Mouse (Mus musculus) forebrain, embryonic 15.5 days (tissue): ENCODE measurements around the gene Wtip. TPM values are rescaled to one million over a fixed set of nuclear protein-coding genes. Genes with fewer than 3 reads are reported as not detected.
"Not testable (repeated sequence)": the region's sequence is repeated elsewhere in the genome, so short reads cannot be mapped to it uniquely, and the experiment has no call there.

Source experiments
- ATAC-seq: fragments of 200-750 bp; cut with Nextera tagmentation; replicated peaks from 2 replicates; pipeline ENCODE4 v1.8.0; 2017; ENCODE audit warnings: mild to moderate bottlenecking, moderate TSS enrichment, moderate library complexity
- H3K27ac ChIP-seq: fragments of 300-500 bp; sonication (generic); replicated peaks from 2 replicates; pipeline ENCODE4 v1.5.1; 2015; ENCODE audit warnings: mild to moderate bottlenecking, inconsistent platforms
- H3K27me3 ChIP-seq: fragments of 300-500 bp; sonication (generic); 2 replicates; pipeline ENCODE4 v1.6.1; 2015; ENCODE audit warnings: inconsistent platforms
- H3K36me3 ChIP-seq: fragments of 300-500 bp; sonication (generic); 2 replicates; pipeline ENCODE4 v1.6.1; 2015; ENCODE audit warnings: mild to moderate bottlenecking, inconsistent platforms
- H3K4me1 ChIP-seq: fragments of 300-500 bp; sonication (generic); 2 replicates; pipeline ENCODE4 v1.6.1; 2015; ENCODE audit warnings: inconsistent platforms
- H3K4me2 ChIP-seq: fragments of 300-500 bp; sonication (generic); replicated peaks from 2 replicates; pipeline ENCODE4 v1.6.1; 2015; ENCODE audit warnings: mild to moderate bottlenecking, inconsistent platforms
- H3K4me3 ChIP-seq: fragments of 300-500 bp; sonication (generic); 2 replicates; pipeline ENCODE4 v1.5.1; 2015; ENCODE audit warnings: mild to moderate bottlenecking, inconsistent platforms
- H3K9ac ChIP-seq: fragments of 300-500 bp; sonication (generic); replicated peaks from 2 replicates; pipeline ENCODE4 v1.6.1; 2015; ENCODE audit warnings: mild to moderate bottlenecking, inconsistent platforms
- H3K9me3 ChIP-seq: fragments of 300-500 bp; sonication (generic); 2 replicates; pipeline ENCODE4 v1.6.1; 2016; ENCODE audit warnings: inconsistent platforms
- WGBS: fragments of 180-500 bp; shearing (Covaris S2); methylation state at CpG from one replicate; pipeline ENCODE4 v1.1.7; 2015; ENCODE audit warnings: mixed read lengths; 5-methylcytosine and 5-hydroxymethylcytosine counted together
- polyA plus RNA-seq: library from polyadenylated mRNA; unstranded; fragments of >200 nt; fragmentation: Nextera tagmentation; extraction: Ambion mirVana; gene quantifications from 2 replicates; pipeline ENCODE4 v1.2.1, GENCODE M21; 2015

Gene Wtip
- polyA plus RNA-seq, 1 experiment from 2014 or later: 3.0 TPM

DNA sequence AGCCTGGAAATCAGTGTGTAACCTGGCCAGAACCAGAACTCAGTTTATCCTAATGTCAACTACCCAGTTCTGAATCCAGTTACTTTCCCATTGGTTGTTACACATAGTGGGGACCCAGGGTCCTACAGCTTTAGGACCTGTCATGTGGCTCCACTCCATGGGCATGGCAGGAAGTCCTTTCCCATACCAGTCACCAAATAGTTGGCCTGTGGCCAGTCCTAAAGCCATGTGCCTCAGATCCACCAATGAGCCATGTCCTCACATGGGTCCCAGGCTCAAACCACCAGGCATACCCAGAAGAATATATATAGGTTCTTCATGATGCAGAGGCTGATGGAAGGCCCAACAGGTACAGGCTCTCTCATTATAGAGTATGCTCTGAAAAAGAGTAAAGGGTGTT is 31.8 kb downstream of the Wtip start:
- H3K9ac ChIP-seq: no peak overlapping the region
- H3K4me1 ChIP-seq: no peaks in the 10 kb centered on the region
- ATAC-seq: no peak
- no peak overlapping the region for H3K4me2 ChIP-seq
- no peak overlapping the region for H3K27ac ChIP-seq
- H3K36me3 ChIP-seq: no peaks in the 10 kb centered on the region
- H3K27me3 ChIP-seq: no peaks in the 10 kb centered on the region
- H3K4me3 ChIP-seq: no peak overlapping the region
- no peaks in the 10 kb centered on the region for H3K9me3 ChIP-seq

- no peak overlapping the region for H3K27ac ChIP-seq
- no peak for ATAC-seq
- no peak overlapping the region for H3K9ac ChIP-seq
- 75% methylated on average over 2 of the region's 2 CpGs for WGBS
- H3K9me3 ChIP-seq: no peaks in the 10 kb centered on the region
- no peaks in the 10 kb centered on the region for H3K4me1 ChIP-seq
- no peaks in the 10 kb centered on the region for H3K36me3 ChIP-seq
- H3K27me3 ChIP-seq: no peaks in the 10 kb centered on the region
- H3K4me3 ChIP-seq: no peak overlapping the region
- H3K4me2 ChIP-seq: no peak overlapping the region
Observed at GRCm38 (mm10) chr7:34100002-34100401, 33.1 kb downstream of the Wtip start.

- Histone ChIP-seq H3K9me3 (no peaks in the 10 kb centered on the region), H3K27ac (no peak within 1 kb of the TSS), H3K9ac (no peak within 1 kb of the TSS), H3K4me3 (no peak within 1 kb of the TSS), H3K36me3 (no peaks in the 10 kb centered on the region), H3K4me2 (no peak within 1 kb of the TSS), H3K27me3 (no peaks in the 10 kb centered on the region), H3K4me1 (no peaks in the 10 kb centered on the region)
- WGBS: 73% methylated on average over 3 of the region's 3 CpGs
- no peak for ATAC-seq
Observed at GRCm38 (mm10) chr7:34094911-34095481, 38.1 kb downstream of the Wtip start, which contains the start of gene Scgb1b30. Scgb1b30 (plus strand) TSS chr7:34095431.

DNA sequence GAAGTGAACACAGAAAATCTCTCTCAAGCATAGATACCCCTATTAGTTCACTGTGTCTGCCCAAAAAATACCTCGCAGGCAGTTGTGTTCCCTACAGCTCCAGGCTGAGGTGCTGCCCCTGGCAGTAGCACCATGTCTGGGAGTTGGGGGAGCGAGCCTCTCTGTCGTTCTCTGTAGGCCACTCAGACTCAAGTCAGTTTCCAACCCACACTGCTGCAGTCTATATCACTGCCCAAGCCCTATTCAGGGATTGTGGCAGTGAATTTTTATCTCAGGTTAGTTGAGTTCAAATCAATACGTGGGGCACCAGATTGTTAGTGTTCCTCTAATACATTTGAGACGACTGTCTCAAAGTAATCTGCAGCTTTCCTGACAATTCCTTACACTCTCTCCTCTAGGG is 64.9 kb downstream of the Wtip start:
- H3K9me3 ChIP-seq, H3K36me3 ChIP-seq, H3K4me3 ChIP-seq, H3K27ac ChIP-seq, H3K27me3 ChIP-seq, ATAC-seq, H3K4me1 ChIP-seq, H3K4me2 ChIP-seq, H3K9ac ChIP-seq: not testable (repeated sequence)
- WGBS: 77% methylated on average over 5 of the region's 5 CpGs

Other genes with a start within 250 kb of the Wtip start
- not detected in 2 replicates for gene Scgb2b26, start 188.2 kb downstream of the Wtip start, polyA plus RNA-seq
- gene Scgb2b27, start 119.3 kb downstream of the Wtip start, polyA plus RNA-seq: not detected in 2 replicates
- not detected in 2 replicates for gene Scgb1b27, start 111.8 kb downstream of the Wtip start, polyA plus RNA-seq
- gene Scgb1b30, start 37.8 kb downstream of the Wtip start, polyA plus RNA-seq: not detected in 2 replicates
- gene Uba2, start 36.3 kb upstream of the Wtip start, polyA plus RNA-seq: 202 and 208 TPM in 2 replicates
- 78.1 and 80.6 TPM in 2 replicates for gene Pdcd2l, start 63.4 kb upstream of the Wtip start, polyA plus RNA-seq
- 173 and 180 TPM in 2 replicates for gene Gpi1, start 97.1 kb upstream of the Wtip start, polyA plus RNA-seq
- not detected in 2 replicates for gene Gm6096, start 117.8 kb upstream of the Wtip start, polyA plus RNA-seq
- 25.4 and 28.1 TPM in 2 replicates for gene 4931406P16Rik, start 180.3 kb upstream of the Wtip start, polyA plus RNA-seq